Mouse (Mus musculus): ENCODE data around the gene Zar1l.

The Zar1l gene

DNA sequence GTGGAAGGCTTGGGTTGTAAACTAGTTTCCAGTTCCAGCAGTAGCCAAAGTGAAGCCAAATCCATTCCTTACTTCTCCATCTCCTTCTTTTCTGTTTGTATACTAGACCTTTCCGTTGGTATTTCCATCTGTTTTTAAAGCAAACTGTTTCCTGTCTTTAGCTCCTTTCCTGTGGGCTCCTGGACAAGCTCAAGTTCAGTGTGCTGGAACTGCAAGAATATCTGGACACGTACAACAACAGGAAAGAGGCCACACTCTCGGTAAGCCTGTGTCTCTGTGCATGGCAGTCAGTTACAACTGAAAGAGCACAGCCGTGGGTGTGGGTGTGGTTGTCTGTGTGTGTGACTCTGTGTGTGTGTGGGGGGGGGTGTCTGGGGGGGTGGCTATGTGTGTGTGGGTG is 39.4 kb downstream of the Zar1l start:
- no peak for DNase-seq

DNA sequence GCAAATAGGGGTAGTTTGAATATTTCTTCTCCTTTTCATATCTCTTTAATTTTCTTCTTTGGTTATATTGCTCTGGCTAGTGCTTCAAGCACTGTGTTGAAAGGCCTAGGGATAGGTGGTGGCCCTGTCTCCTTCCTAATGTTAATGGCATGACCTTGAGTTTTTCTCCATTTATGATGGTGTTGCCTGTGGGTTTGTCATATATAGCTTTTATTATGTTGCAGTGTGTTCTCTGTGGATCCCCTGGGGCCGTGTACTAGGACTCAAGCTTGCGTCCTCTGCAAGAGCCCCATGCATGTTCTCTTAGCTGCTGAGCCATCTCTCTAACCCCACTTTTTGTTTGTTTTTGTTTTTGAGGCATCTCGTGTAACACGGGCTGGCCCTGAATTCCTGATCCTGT is 40.6 kb downstream of the Zar1l start:
- DNase-seq = no peak

DNA sequence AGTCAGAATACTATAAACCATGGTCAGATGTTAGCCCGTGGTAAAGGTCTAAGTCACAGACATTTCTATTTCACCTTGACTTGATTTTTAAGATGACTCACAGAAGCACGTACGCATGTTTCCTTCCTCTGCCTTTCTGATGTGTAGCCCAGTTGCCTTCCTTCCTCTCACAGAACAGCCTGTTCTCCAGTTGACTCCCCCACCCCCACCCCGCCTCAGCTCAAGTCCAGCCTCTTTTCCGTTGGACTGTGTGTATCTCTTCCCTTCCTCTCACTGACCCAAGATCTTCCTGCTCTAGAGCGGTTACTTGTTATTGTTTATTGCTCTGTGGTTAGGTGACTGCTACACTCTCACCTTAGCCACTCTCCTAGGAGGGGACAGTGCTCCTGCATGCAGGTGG is 49.5 kb downstream of the Zar1l start:
- no peak for DNase-seq

DNA sequence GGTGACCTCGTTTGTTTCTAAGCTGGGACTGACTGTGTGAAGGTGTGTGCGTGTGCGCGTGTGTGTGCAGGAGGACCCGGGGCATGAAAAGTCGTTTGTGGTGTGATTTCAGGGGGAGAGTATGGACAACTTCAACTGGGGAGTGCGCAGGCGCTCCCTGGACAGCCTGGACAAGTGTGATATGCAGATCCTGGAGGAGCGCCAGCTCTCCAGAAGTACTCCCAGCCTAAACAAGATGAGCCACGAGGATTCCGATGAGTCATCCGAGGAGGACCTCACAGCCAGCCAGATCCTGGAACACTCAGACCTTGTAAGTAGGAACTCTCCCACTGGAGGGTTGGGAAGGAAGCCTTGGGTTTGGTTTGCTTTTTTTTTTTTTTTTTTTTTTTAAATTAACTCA is 51.8 kb downstream of the Zar1l start:
- DNase-seq = no peak

DNA sequence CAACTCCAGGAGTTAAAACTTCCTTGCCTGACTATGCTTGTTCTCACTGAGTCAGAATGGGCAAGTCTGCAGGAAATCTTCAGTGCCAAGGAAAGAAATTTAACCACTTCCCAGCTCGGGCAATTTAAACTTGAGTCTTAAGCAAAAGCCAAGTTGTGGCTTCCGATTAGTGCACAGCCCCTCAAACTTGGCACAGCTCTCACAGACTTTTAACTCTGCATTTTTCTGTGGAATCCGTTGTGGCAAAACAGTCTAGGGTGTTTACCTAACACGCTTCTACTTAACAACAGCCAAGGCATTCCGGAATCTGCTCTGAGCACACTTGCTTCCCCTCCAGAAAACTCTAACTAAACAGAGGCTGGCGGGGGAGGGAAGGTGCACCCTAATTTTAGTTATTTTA is 52.7 kb downstream of the Zar1l start:
- DNase-seq = no peak

DNA sequence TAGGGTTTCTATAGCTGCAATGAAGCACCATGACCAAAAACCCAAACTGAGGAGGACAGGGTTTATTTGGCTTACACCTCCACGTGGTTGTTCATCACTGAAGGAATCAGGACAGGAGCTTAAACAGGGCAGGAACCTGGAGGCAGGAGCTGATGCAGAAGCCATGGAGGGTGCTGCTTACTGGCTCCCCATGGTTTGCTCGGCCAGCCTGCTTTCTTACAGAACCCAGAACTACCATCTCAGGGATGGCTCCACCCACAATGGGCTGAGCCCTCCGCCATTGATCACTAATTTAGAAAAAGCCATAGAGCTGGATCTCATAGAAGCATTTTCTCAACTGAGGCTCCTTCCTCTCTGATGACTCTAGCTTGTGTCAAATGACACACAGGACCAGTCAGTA is 53.2 kb downstream of the Zar1l start:
- no peak for DNase-seq

DNA sequence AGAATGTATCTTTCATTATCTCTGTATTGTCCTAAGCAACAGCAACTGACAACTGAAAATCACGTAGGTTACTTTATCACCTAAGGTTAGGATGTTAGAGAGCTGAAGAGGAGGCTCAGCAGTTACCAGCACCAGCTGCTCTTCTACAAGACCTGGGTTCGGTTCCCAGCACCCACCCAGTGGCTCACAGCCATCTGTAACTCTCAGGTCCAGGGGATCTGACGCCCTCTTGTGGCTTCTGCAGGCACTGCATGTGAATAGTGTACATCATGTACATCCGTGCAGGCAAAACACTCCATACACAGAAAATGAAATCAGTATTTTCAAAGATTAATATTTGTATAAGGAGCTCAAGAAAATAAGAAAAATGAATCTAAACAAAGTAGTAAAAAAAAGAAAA is 58.2 kb downstream of the Zar1l start:
- DNase-seq = peak; percentile 33 to 39

DNA sequence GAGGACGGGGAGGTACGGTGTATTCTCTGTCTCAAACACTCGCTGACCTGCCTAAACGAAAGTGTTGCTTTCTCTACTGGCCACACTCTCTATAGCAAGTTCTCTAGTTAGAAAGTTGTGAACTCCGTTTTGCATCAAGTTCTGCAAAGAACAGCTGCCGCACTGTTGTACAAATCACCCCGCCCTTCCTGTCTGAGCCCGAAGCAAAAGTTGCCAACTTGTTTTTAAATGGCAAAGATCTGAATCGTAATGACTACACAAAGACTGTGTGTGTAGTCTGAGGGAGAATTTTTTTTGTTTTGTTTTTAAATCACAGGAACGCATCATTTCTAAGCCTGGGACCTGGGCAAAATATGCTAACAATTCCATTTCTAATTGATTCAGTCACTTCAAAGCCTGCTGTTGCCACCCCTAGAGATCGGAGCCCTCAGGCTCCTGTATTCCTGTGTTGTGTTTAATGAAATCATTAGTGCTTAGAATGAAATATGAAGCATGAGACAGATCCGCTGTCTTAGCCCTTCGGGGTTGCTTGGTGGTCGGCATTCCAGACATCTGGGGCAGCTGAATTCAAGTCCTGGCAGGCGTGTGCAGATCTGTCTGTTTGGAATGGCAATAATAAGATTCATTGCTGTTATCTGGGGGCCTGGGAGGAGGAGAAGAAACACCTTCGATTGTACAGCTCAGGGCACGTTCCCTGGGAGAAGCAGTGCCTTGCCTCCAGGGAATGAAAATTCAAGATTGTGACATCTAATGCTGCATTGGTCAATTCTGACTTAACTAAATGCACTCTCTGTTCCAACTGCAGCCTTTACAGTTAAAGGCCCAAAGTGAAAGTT is 59.8 kb downstream of the Zar1l start:
- DNase-seq = no peak

DNA sequence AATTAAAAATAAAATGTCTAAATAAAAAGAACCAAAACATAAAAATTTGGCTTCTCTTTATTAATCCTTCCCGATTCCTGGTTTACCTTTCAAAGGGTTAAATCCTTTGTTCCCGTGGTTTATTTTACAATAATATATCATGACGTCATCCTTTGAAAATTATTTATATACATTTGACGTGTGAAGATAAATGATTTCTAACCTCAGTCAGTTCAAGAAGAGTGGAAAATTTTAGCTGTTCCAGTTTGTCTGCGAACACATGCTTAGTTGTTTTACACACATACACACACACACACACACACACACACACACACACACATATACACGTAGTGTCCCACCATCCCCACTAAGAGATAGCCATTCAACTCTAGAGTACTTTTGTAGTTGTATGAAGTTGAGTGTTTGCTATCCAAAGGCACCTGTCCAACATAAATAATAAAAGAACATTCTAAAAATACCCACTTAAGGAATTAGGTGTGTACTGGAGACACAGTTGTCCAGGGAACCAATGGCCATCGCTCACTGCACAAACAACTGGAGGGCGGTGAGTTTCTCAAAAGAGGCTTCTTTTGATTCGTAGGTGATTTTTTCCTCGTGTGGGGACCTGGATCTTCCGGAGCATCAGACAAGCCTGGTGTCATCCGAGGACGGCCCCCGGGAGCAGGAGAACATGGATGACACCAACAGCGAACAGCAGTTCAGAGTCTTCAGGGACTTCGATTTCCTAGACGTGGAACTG is 60.6 kb downstream of the Zar1l start:
- no peak for DNase-seq
